Mouse (Mus musculus) thymus, postnatal 4 days (tissue): ENCODE results near the gene Bmp2k.
A peak's percentile ranks its signal among the peaks of the same experiment; 100 is the strongest.
"Not testable (repeated sequence)": the region's sequence is repeated elsewhere in the genome, so short reads cannot be mapped to it uniquely, and the experiment has no call there.

Experiments used
- DNase-seq: peaks from one replicate; pipeline ENCODE4 v3.0.0; 2021

The Bmp2k gene

GRCm38 (mm10) chr5:97002937-97003336 lies 5.4 kb downstream of the Bmp2k start:
- DNase-seq = no peak

- no peak for DNase-seq
Measured at GRCm38 (mm10) chr5:97004178-97005030, 6.9 kb downstream of the Bmp2k start.

- no peak for DNase-seq
Measured at GRCm38 (mm10) chr5:97005891-97006290, 8.4 kb downstream of the Bmp2k start.

- DNase-seq = no peak
Measured at GRCm38 (mm10) chr5:97006929-97007328, 9.4 kb downstream of the Bmp2k start.

- no peak for DNase-seq
Measured at GRCm38 (mm10) chr5:97007496-97007895, 10.0 kb downstream of the Bmp2k start.

- not testable (repeated sequence) for DNase-seq
Measured at GRCm38 (mm10) chr5:97009140-97009539, 11.7 kb downstream of the Bmp2k start.

- no peak for DNase-seq
Measured at GRCm38 (mm10) chr5:97009601-97010335, 12.3 kb downstream of the Bmp2k start.

- no peak for DNase-seq
Measured at GRCm38 (mm10) chr5:97015781-97016508, 18.5 kb downstream of the Bmp2k start.

- no peak for DNase-seq
Measured at GRCm38 (mm10) chr5:97016842-97017577, 19.5 kb downstream of the Bmp2k start.

- DNase-seq = no peak
Measured at GRCm38 (mm10) chr5:97022305-97023278, 25.1 kb downstream of the Bmp2k start.

- DNase-seq = no peak
Measured at GRCm38 (mm10) chr5:97024834-97025233, 27.3 kb downstream of the Bmp2k start.

GRCm38 (mm10) chr5:97025650-97026049 lies 28.2 kb downstream of the Bmp2k start:
- no peak for DNase-seq

- DNase-seq = no peak
Measured at GRCm38 (mm10) chr5:97028004-97028403, 30.5 kb downstream of the Bmp2k start.

GRCm38 (mm10) chr5:97028840-97029239 lies 31.4 kb downstream of the Bmp2k start:
- DNase-seq = not testable (repeated sequence)

GRCm38 (mm10) chr5:97031771-97032170 lies 34.3 kb downstream of the Bmp2k start:
- no peak for DNase-seq

- no peak for DNase-seq
Measured at GRCm38 (mm10) chr5:97045260-97045659, 47.8 kb downstream of the Bmp2k start.

- DNase-seq = no peak
Measured at GRCm38 (mm10) chr5:97046680-97047079, 49.2 kb downstream of the Bmp2k start.

- DNase-seq = no peak
Measured at GRCm38 (mm10) chr5:97048905-97049304, 51.4 kb downstream of the Bmp2k start.

GRCm38 (mm10) chr5:97054166-97054565 lies 56.7 kb downstream of the Bmp2k start:
- no peak for DNase-seq

GRCm38 (mm10) chr5:97054801-97055200 lies 57.3 kb downstream of the Bmp2k start:
- no peak for DNase-seq

- peak; percentile 45 for DNase-seq
Measured at GRCm38 (mm10) chr5:97055511-97056068, 58.1 kb downstream of the Bmp2k start.
